Mouse (Mus musculus): ENCODE measurements around the gene Abcc1.

GRCm38 (mm10) chr16:14472171-14472570 is 110.8 kb downstream of the Abcc1 start:
- TF ChIP-seq CTCF (IDR thresholded peaks at IDR 0.05; ENCODE audit: insufficient read depth, low read length) = no peak
- no peak for TF ChIP-seq POLR2A (IDR thresholded peaks at IDR 0.05; ENCODE audit: borderline replicate concordance, extremely low read depth, low read depth, low read length)
